Mouse (Mus musculus) fat pad, adult 2 months (tissue): ENCODE measurements around the gene Nudt14.

Experiments used
- DNase-seq: peaks from one replicate; pipeline ENCODE4 v3.0.0-alpha.2; 2011; ENCODE audit warnings: low read depth, low spot score; ENCODE audit errors: extremely low read depth

Nudt14 gene

DNA sequence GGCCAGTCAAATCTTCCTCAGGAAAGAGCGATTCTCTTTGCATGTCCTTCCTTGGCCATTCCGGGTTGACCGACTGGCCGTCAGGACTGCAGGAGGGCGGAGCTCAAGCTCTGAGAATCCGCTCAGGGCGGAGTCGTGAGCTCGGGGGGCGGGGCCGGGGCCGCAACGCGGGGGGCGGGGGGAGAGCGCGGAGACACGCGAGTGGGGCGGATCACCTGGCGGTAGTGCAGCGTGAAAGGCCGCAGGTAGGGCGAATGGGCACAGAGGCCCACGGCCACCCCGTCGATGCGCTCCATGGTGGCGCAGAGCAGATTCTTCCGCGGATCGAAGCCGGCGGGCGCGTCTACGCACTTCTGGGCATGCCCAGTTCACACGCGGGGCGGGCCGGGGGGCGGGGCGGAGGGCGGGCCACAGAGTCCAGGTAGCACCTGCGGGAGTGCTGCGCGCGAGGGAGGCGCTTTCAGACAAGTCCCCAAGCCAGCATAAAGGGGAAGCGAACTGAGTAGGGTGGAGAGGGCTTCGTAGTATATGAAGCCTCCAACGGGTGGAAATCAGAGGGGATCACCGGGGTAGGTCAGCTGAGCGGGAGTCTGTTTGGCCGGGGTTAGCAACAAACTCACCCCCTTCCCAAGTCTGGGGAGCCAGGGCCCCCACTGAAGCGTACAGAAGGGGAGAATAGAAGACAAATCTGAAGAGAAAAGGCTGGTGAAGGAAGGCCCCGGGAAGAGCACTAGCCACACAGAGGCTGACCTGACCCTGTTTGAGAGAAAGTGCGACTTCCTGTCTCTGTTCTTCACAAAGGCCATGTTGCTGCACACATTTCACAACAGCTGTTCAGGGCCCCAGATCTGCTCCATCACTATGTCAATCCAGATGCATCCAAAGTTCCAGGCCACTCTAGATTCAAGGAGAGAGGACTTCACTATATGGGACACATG, at the start of gene Nudt14:
TSS of gene Nudt14 (minus strand) at position 349 of the 938 bp plus-strand sequence.
- no peak for DNase-seq

GRCm38 (mm10) chr12:112991444-112991843, 49.5 kb upstream of the Nudt14 start:
- DNase-seq, result no peak

- no peak for DNase-seq
These were observed 48.9 kb upstream of the Nudt14 start for GRCm38 (mm10) chr12:112990706-112991405.

DNA sequence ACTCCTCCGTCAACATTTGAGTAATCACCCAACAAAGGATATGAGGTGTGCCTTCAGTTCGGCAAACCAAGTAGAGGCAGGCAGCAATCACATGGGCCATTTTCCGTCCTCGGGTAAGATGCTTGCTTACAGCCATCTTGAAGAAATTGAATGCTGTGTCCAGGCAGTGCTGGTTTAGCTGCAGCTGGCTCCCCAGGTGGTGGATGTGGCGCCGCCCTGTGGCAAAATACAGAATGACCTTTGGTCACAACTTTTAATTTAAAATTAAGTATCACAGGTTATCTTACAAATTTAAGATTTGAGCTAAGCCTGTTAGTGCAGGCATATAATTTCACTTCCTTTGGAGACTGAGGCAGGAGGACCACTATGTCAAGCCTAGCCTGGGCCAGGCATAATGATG, 46.0 kb upstream of the Nudt14 start:
- no peak for DNase-seq

GRCm38 (mm10) chr12:112985346-112985745, 43.4 kb upstream of the Nudt14 start:
- no peak for DNase-seq

- DNase-seq, result no peak
These were observed 40.1 kb upstream of the Nudt14 start for GRCm38 (mm10) chr12:112982031-112982430.

- no peak for DNase-seq
These were observed 35.2 kb upstream of the Nudt14 start for GRCm38 (mm10) chr12:112977156-112977555.

DNA sequence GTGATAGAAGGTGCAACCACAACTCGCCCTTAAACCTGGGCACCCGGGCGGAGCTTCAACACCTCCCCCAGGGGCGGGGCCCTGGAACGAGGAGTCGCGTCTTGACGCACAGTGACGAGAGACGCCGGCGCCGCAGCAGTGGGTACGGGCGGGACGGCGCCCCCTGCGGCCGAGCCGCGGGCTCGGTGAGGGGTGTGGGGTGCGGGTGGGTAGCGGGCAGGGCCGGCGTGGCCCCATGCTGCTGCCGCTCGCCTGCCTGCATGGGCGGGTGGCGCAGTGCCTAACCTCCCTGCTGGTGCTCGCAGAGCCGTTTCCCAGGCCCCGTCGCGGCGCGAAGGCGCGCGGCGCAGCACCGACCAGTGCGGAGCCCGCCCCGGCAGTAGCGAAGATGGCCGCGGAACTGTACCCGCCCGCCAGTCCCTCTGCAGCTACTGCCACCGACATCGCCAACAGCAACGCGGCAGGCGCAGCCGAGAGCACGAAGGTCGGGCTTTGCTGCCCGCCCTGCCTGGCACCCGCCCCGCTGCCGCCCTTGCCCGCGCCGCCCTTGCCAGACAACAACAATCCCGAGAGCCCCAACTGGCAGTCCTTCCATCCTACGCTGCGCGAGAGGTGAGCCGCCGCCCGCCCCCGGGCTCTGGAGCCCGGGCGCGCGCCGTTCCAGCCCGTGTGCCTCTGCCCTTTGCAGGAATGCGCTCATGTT, 34.6 kb upstream of the Nudt14 start, which contains the start of gene Btbd6:
TSS of gene Btbd6 (plus strand) at position 112 of the 703 bp plus-strand sequence.
- DNase-seq, result peak; percentile 18

DNA sequence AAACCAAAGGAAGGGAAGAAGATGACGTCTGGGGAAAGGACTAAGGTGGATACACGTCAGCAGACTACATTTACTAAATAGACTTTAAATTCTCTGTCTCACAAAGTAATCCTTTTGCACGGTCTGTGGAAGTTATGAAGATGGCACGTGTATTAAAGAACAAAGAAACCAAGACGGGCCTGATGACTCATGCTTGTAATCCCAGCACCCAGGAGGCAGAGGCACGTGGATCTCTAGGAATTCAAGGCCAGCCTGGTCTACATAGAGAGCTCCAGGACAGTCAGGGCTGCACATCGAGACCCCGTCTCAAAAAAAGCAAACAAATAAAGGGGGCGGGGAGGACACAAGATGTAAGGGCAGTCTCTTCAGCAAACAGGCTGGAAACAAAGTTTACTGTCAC, 32.8 kb upstream of the Nudt14 start:
- DNase-seq, result no peak

DNA sequence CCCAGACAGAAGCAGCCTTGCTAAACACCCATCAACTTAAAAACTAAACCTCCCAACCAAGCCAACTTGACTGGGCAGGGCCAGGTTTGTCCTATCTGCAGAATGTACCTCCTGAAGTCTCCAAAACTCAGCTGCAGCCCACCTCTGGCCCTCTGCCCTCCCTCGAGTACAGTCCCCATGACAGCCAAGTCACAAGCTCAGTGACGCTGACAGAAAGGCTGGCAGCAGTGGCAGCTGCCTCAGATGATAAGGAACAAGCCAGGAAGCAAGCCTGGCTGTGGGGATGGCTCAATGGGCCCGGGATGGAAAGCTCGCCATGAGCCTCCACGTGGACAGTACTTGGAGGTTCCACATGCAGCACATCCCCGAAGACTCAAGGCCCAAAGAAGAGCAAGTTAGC, 27.7 kb upstream of the Nudt14 start:
- no peak for DNase-seq

GRCm38 (mm10) chr12:112968943-112969342, 27.0 kb upstream of the Nudt14 start:
- no peak for DNase-seq

DNA sequence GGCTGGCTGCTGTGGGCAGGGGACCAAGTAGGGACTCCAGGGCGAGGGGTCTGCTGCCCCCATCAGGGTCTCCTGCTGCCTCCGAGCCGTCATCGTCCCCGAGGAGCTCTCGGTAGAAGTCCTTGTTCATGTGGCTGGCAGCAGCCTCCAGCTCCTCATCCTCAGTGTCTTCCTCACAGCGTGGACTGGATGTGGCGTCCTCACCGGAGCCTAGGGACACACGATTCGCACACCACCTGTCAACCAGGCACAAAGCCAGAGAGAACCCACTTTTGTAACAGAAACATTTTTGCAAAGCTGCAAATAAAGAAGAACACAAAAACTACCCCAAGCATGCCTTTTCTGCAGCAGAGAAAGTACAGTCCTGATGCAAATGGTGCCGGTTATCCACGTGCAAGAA, 23.9 kb upstream of the Nudt14 start:
- no peak for DNase-seq

GRCm38 (mm10) chr12:112961872-112962271, 19.9 kb upstream of the Nudt14 start:
- no peak for DNase-seq

- no peak for DNase-seq
These were observed 19.5 kb upstream of the Nudt14 start for GRCm38 (mm10) chr12:112961428-112961827.

DNA sequence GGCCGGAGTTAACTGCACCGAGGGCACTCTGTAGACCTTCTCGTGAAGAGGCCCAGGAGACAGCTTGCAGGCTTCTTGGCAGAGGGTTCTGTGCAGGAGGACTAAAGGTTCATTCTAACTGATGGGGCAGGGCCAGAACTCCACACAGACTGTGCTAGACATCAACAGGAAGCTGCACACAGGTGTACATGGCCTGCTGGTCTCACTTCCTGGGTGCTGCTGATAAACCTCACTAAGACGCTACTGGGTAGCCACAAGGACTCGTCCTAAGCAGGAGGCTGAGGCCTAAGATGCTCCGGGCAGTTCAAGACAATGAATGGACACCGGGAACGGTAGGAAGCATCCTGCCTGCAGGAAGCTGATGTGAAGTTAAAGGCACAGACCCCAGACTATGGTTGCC, 17.5 kb upstream of the Nudt14 start:
- DNase-seq, result no peak

- no peak for DNase-seq
These were observed 16.4 kb upstream of the Nudt14 start for GRCm38 (mm10) chr12:112958303-112958702.

GRCm38 (mm10) chr12:112955800-112956199, 13.9 kb upstream of the Nudt14 start:
- no peak for DNase-seq

GRCm38 (mm10) chr12:112952926-112953565, 11.1 kb upstream of the Nudt14 start:
- DNase-seq, result no peak

GRCm38 (mm10) chr12:112952433-112952832, 10.5 kb upstream of the Nudt14 start:
- DNase-seq, result no peak

GRCm38 (mm10) chr12:112951150-112951842, 9.4 kb upstream of the Nudt14 start:
- no peak for DNase-seq
